27 mouse cellular contexts compared by ENCODE assay signal in genomic region chr5:88629987-88630386, GRCm38 (mm10). TPM values are rescaled to one million over a fixed set of nuclear protein-coding genes. Genes with fewer than 3 reads are reported as not detected.
DNase-seq lines count a peak whose midpoint lies in the region; ATAC-seq and TF ChIP-seq lines count a peak whose summit lies in the region.
"Had no signal": no experiment of that assay in that cellular context is flagged by ENCODE, and none has a peak within 500 bp of the region (broad histone marks: within the 10 kb centered on the region; RNA-seq: fewer than 3 reads in every experiment).

No protein-coding gene starts in this region.

- WGBS in forebrain, embryonic 16.5 days = 92% methylated on average over 8 of the region's 8 CpGs
- WGBS in forebrain, embryonic 10.5 days = 94% methylated on average over 8 of the region's 8 CpGs
- 73% methylated on average over 8 of the region's 8 CpGs for WGBS in kidney, adult 2 months
- 90% methylated on average over 8 of the region's 8 CpGs for WGBS in limb, embryonic 10.5 days

- H3K9me3 ChIP-seq in forebrain, embryonic 16.5 days (ENCODE audit: control insufficient read depth, low read length) = no peaks in the 10 kb centered on the region
- H3K9me3 ChIP-seq in forebrain, embryonic 10.5 days = no peaks in the 10 kb centered on the region
- H3K9me3 ChIP-seq in megakaryocyte, embryonic 14.5 days = no peaks in the 10 kb centered on the region
- no peaks in the 10 kb centered on the region for H3K9me3 ChIP-seq in limb, embryonic 10.5 days (replicated peaks)
- H3K9me3 ChIP-seq: embryonic facial prominence, embryonic 10.5 days; embryonic facial prominence, embryonic 13.5 days; forebrain, embryonic 13.5 days; G1E; hindbrain, embryonic 12.5 days; hindbrain, embryonic 15.5 days had no signal

- H3K4me2 ChIP-seq in forebrain, embryonic 16.5 days (ENCODE audit: low read length) = no peak overlapping the region
- H3K4me2 ChIP-seq: embryonic facial prominence, embryonic 13.5 days; forebrain, embryonic 13.5 days; heart, embryonic 11.5 days; hindbrain, embryonic 12.5 days; hindbrain, embryonic 15.5 days had no signal

- H3K4me3 ChIP-seq in forebrain, embryonic 16.5 days (replicated peaks; ENCODE audit: low read length) = no peak overlapping the region
- no peak overlapping the region for H3K4me3 ChIP-seq in forebrain, embryonic 10.5 days
- no peak overlapping the region for H3K4me3 ChIP-seq in kidney, adult 2 months (ENCODE audit: insufficient read depth, low read depth, low read length)
- peak overlapping the region; percentile 42 for H3K4me3 ChIP-seq in megakaryocyte, embryonic 14.5 days (replicated peaks)
- H3K4me3 ChIP-seq in limb, embryonic 10.5 days = no peak overlapping the region
- H3K4me3 ChIP-seq: embryonic facial prominence, embryonic 10.5 days; embryonic facial prominence, embryonic 13.5 days; erythroblast, embryonic 14.5 days; forebrain, embryonic 13.5 days; heart, adult 2 months; hindbrain, embryonic 12.5 days; hindbrain, embryonic 15.5 days had no signal

- peaks cover 36% of the 10 kb centered on the region for H3K36me3 ChIP-seq in forebrain, embryonic 16.5 days (ENCODE audit: control insufficient read depth, insufficient read depth)
- peaks cover 85% of the 10 kb centered on the region for H3K36me3 ChIP-seq in forebrain, embryonic 10.5 days (replicated peaks)
- peaks cover 4% of the 10 kb centered on the region; the same call in 1 of the 2 replicates for H3K36me3 ChIP-seq in kidney, adult 2 months (ENCODE audit: control insufficient read depth, insufficient read depth, low read length)
- H3K36me3 ChIP-seq in megakaryocyte, embryonic 14.5 days (replicated peaks; ENCODE audit: low read length) = peaks cover 59% of the 10 kb centered on the region
- H3K36me3 ChIP-seq in limb, embryonic 10.5 days = peaks cover 21% of the 10 kb centered on the region

- no peak overlapping the region for H3K9ac ChIP-seq in forebrain, embryonic 16.5 days (replicated peaks; ENCODE audit: low read depth, low read length)
- H3K9ac ChIP-seq: embryonic facial prominence, embryonic 13.5 days; forebrain, embryonic 13.5 days; forebrain, postnatal 0 days; hindbrain, embryonic 12.5 days; hindbrain, embryonic 15.5 days had no signal

- no peak for TF ChIP-seq POLR2A in kidney, adult 2 months (IDR thresholded peaks at IDR 0.05; ENCODE audit: low read depth, low read length)

- H3K27me3 ChIP-seq in forebrain, embryonic 16.5 days (replicated peaks; ENCODE audit: control insufficient read depth, insufficient read depth, low read length) = no peaks in the 10 kb centered on the region
- H3K27me3 ChIP-seq in forebrain, embryonic 10.5 days (ENCODE audit: poor library complexity, severe bottlenecking) = no peaks in the 10 kb centered on the region
- H3K27me3 ChIP-seq in kidney, adult 2 months (replicated peaks; ENCODE audit: control insufficient read depth, insufficient read depth, low read length) = no peaks in the 10 kb centered on the region
- no peaks in the 10 kb centered on the region for H3K27me3 ChIP-seq in megakaryocyte, embryonic 14.5 days (replicated peaks)
- no peaks in the 10 kb centered on the region for H3K27me3 ChIP-seq in limb, embryonic 10.5 days (ENCODE audit: low read depth, poor library complexity, severe bottlenecking)
- H3K27me3 ChIP-seq: embryonic facial prominence, embryonic 13.5 days; forebrain, embryonic 13.5 days; hindbrain, embryonic 12.5 days; hindbrain, embryonic 15.5 days; Patski had no signal

- no peak overlapping the region for H3K27ac ChIP-seq in forebrain, embryonic 16.5 days (ENCODE audit: low read length)
- no peak overlapping the region for H3K27ac ChIP-seq in forebrain, embryonic 10.5 days
- H3K27ac ChIP-seq in kidney, adult 2 months (ENCODE audit: insufficient read depth, low read depth, low read length) = peak overlapping the region; percentile 46; the same call in 1 of the 2 replicates
- H3K27ac ChIP-seq in limb, embryonic 10.5 days = no peak overlapping the region
- H3K27ac ChIP-seq: embryonic facial prominence, embryonic 10.5 days; embryonic facial prominence, embryonic 13.5 days; forebrain, embryonic 13.5 days; heart, adult 2 months; hindbrain, embryonic 12.5 days; hindbrain, embryonic 15.5 days had no signal

- TF ChIP-seq CTCF in kidney, adult 2 months (conservative IDR thresholded peaks at IDR 0.05; ENCODE audit: insufficient read depth, insufficient read length, low read depth, low read length) = no peak

- 0 out of 2 replicates have a peak, but pooled peaks have one; percentile 24 for ATAC-seq in forebrain, embryonic 16.5 days
- no peak for ATAC-seq in megakaryocyte, adult 5-6 weeks (ENCODE audit: poor library complexity, severe bottlenecking)
- ATAC-seq: forebrain, embryonic 13.5 days had no signal

- no peak for DNase-seq in forebrain, embryonic 10.5 days (ENCODE audit: extremely low spot score, low spot score)
- no peak for DNase-seq in kidney, adult 2 months
- DNase-seq in kidney, postnatal 10 days = no peak
- DNase-seq in limb, embryonic 10.5 days (ENCODE audit: low spot score) = peak; percentile 13
- no peak for DNase-seq in gastrocnemius, adult 18-20 months (ENCODE audit: low spot score)
- DNase-seq: adrenal gland, postnatal 10 days; adrenal gland, postnatal 36 days; cerebellum, adult 11-12 months; cerebellum, adult 8-10 months; cerebellum, postnatal 10 days; cerebellum, postnatal 36 days; embryo, embryonic 11 days; forebrain, postnatal 0 days; gastrocnemius, postnatal 25 days; heart, adult 2 months had no signal

- no peaks in the 10 kb centered on the region for H3K4me1 ChIP-seq in forebrain, embryonic 16.5 days (replicated peaks; ENCODE audit: control insufficient read depth, insufficient read depth, low read length)
- H3K4me1 ChIP-seq in forebrain, embryonic 10.5 days = no peaks in the 10 kb centered on the region
- peaks cover 13% of the 10 kb centered on the region; the same call in 1 of the 2 replicates for H3K4me1 ChIP-seq in kidney, adult 2 months (ENCODE audit: control insufficient read depth, insufficient read depth, low read length)
- peaks cover 21% of the 10 kb centered on the region for H3K4me1 ChIP-seq in megakaryocyte, embryonic 14.5 days
- peaks cover 9% of the 10 kb centered on the region for H3K4me1 ChIP-seq in limb, embryonic 10.5 days
- H3K4me1 ChIP-seq: embryonic facial prominence, embryonic 10.5 days; embryonic facial prominence, embryonic 13.5 days; forebrain, embryonic 13.5 days; hindbrain, embryonic 12.5 days; hindbrain, embryonic 15.5 days had no signal

RNA-seq across cellular contexts. Expression of gene Grsf1, which starts 46.0 kb away (rescaled TPM):
- polyA plus RNA-seq in forebrain, embryonic 16.5 days (2015; fragmentation: Nextera tagmentation; extraction: Ambion mirVana) = 62.9 and 66.5 TPM in 2 replicates
- polyA plus RNA-seq in forebrain, embryonic 10.5 days (2016; fragmentation: Nextera tagmentation; extraction: Ambion mirVana) = 79.7 and 82.4 TPM in 2 replicates
- polyA plus RNA-seq in kidney, adult 2 months (2012; rRNA removed) = 58.4 and 60.7 TPM in 2 replicates
- 15.9 and 41.9 TPM in 2 replicates for polyA plus RNA-seq in megakaryocyte, embryonic 14.5 days (2012; ENCODE audit: insufficient read depth, low replicate concordance)
- 56.5 TPM in 2 replicates for total RNA-seq in megakaryocyte, adult 5-6 weeks (2015)
- total RNA-seq in megakaryocyte, adult 5-6 weeks (2017) = 74.6 and 83.2 TPM in 2 replicates
- polyA plus RNA-seq in limb, embryonic 10.5 days (2016; fragmentation: Nextera tagmentation; extraction: Ambion mirVana) = 64.4 and 67.5 TPM in 2 replicates
- total RNA-seq in gastrocnemius, adult 18-20 months (2021) = 100 to 1,000 TPM; 142 to 143 TPM
